Mouse (Mus musculus) hindbrain, embryonic 11.5 days (tissue): Measurements from ENCODE around the gene Klhl32. TPM values are rescaled to one million over a fixed set of nuclear protein-coding genes. Genes with fewer than 3 reads are reported as not detected.
"Not testable (repeated sequence)": the region's sequence is repeated elsewhere in the genome, so short reads cannot be mapped to it uniquely, and the experiment has no call there.

Experiments
- ATAC-seq: fragments of 200-750 bp; cut with Nextera tagmentation; 2 replicates; pipeline ENCODE4 v1.8.0; 2017; ENCODE audit warnings: mild to moderate bottlenecking, moderate TSS enrichment, moderate library complexity; ENCODE audit not compliant: low FRiP score
- DNase-seq: peaks from one replicate; pipeline ENCODE4 v3.0.0-alpha.2; 2015; ENCODE audit warnings: low spot score
- H3K27ac ChIP-seq: fragments of 300-500 bp; sonication (generic); 2 replicates; pipeline ENCODE4 v1.5.1; 2014; ENCODE audit warnings: mild to moderate bottlenecking, low read depth, low read length
- H3K27me3 ChIP-seq: fragments of 300-500 bp; sonication (generic); 2 replicates; pipeline ENCODE4 v1.6.1; 2014; ENCODE audit warnings: mild to moderate bottlenecking, low read length, moderate library complexity, mixed read lengths; ENCODE audit not compliant: control insufficient read depth, insufficient read depth
- H3K36me3 ChIP-seq: fragments of 300-500 bp; sonication (generic); 2 replicates; pipeline ENCODE4 v1.6.1; 2014; ENCODE audit warnings: mild to moderate bottlenecking, low read length, moderate library complexity, mixed read lengths; ENCODE audit not compliant: control insufficient read depth, insufficient read depth
- H3K4me1 ChIP-seq: fragments of 300-500 bp; sonication (generic); replicated peaks from 2 replicates; pipeline ENCODE4 v1.6.1; 2014; ENCODE audit warnings: low read length, mixed read lengths; ENCODE audit not compliant: control insufficient read depth, insufficient read depth
- H3K4me2 ChIP-seq: fragments of 300-500 bp; sonication (generic); replicated peaks from 2 replicates; pipeline ENCODE4 v1.6.1; 2014; ENCODE audit warnings: mild to moderate bottlenecking, low read depth, low read length
- H3K4me3 ChIP-seq: fragments of 300-500 bp; sonication (generic); 2 replicates; pipeline ENCODE4 v1.5.1; 2014; ENCODE audit warnings: low read depth, low read length
- H3K9ac ChIP-seq: fragments of 300-500 bp; sonication (generic); 2 replicates; pipeline ENCODE4 v1.6.1; 2014; ENCODE audit warnings: low read depth, low read length
- H3K9me3 ChIP-seq: fragments of 300-500 bp; sonication (generic); 2 replicates; pipeline ENCODE4 v1.6.1; 2016; ENCODE audit warnings: low read length; ENCODE audit not compliant: control insufficient read depth
- WGBS: fragments of 180-500 bp; shearing (Covaris S2); extraction: QIAGEN DNeasy Blood & Tissue Kit; methylation state at CpG from one replicate; pipeline ENCODE4 v1.1.7; 2014; 5-methylcytosine and 5-hydroxymethylcytosine counted together
- polyA plus RNA-seq: library from polyadenylated mRNA; unstranded; fragments of >200 nt; fragmentation: Nextera tagmentation; extraction: Ambion mirVana; gene quantifications from 2 replicates; pipeline ENCODE4 v1.2.1, GENCODE M21; 2014

Klhl32 gene
- polyA plus RNA-seq = 8.2 and 10.6 TPM in 2 replicates

DNA sequence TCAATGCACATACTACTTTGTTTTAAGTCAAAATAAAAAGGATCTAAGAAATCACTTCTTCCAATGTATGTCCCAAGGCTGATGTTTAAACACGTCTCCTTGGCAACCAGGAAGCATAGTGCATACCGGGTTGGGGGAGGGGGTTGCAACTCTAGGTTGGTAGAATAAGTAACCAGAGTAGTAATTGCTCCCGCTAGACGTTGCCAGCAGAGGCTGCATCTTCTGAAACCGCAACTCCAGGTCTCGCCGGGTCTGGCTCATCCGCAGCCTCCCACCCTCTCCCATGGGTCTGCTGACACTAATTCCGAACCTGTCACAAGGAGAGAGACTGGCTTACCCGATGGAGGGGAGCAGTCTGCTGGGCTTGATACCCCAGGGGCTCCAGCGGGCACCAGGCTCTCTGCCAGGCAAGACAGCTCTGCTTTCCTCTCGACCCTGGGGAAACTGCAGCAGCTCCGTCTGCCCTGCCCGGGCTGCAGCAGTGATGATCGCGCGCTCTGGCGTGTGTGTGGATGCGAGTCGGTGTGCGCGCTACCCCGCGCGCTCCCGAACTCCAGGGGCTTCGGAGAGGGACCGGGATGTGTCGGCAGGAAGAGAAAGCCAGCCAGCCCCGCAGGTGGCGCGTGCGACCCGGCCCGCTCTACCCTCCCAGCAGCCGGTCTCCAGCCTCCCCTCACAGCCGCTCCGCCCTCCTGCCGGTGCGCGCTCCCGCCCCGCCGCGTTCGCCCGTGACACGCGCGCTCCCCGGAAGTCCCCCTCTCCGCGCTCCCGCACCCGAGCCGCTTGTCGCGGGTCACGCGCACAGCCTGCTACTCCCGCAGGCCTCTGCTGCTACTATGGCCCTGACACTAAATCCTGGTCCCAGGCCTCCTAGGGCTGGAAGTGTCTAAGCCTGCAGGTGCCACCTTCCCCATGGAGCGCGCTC, at the start of gene Klhl32:
TSS of gene Klhl32 (minus strand) at position 724 of the 925 bp plus-strand sequence.
- Histone ChIP-seq H3K4me1 (no peaks in the 10 kb centered on the region), H3K27ac (peak within 1 kb of the TSS; percentile 87), H3K4me2 (peak within 1 kb of the TSS; percentile 68), H3K9me3 (no peaks in the 10 kb centered on the region), H3K4me3 (peak within 1 kb of the TSS; percentile 66), H3K36me3 (no peaks in the 10 kb centered on the region), H3K9ac (peak within 1 kb of the TSS; percentile 78), H3K27me3 (no peaks in the 10 kb centered on the region)
- DNase-seq = peak; percentile 89
- peak; percentile 98 for ATAC-seq
- under 1% methylated on average over 52 of the region's 63 CpGs for WGBS

DNA sequence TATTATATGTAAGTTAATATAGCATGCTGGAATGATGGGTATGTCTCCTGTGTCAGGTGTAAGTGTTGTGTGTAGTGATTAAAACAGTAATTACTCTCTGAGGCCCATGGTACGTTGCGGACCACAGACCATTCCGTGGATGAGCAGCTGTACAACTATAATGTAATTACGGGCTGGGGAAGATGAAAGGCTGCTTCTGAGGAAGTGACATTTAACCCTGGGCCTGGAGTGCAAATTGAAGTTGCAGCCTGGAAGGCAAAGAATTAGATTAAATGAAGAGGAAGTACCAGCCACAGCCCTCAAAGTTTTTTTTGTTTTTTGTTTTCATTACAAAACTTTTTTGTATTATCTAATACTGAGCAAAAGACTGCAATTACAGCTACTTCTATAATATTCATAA, 48.2 kb upstream of the Klhl32 start:
- ATAC-seq = peak; percentile 20; the same call in 1 of the 2 replicates
- WGBS = 39% methylated on average over 4 of the region's 4 CpGs
- Histone ChIP-seq H3K27ac (no peak overlapping the region), H3K4me1 (no peaks in the 10 kb centered on the region), H3K27me3 (no peaks in the 10 kb centered on the region), H3K9me3 (no peaks in the 10 kb centered on the region), H3K9ac (no peak overlapping the region), H3K4me2 (peak overlapping the region; percentile 72), H3K4me3 (peak overlapping the region; percentile 80; the same call in 1 of the 2 replicates), H3K36me3 (no peaks in the 10 kb centered on the region)
- peak; percentile 11 for DNase-seq

GRCm38 (mm10) chr4:24898636-24899035, 47.7 kb upstream of the Klhl32 start:
- Histone ChIP-seq H3K27ac (no peak overlapping the region), H3K9ac (peak overlapping the region; percentile 58), H3K36me3 (no peaks in the 10 kb centered on the region), H3K4me3 (peak overlapping the region; percentile 80), H3K4me2 (peak overlapping the region; percentile 72), H3K4me1 (no peaks in the 10 kb centered on the region), H3K9me3 (no peaks in the 10 kb centered on the region), H3K27me3 (no peaks in the 10 kb centered on the region)
- peak; percentile 16 for DNase-seq
- ATAC-seq = peak; percentile 34; the same call in 1 of the 2 replicates
- 29% methylated on average over 8 of the region's 8 CpGs for WGBS

GRCm38 (mm10) chr4:24897851-24898515, 47.1 kb upstream of the Klhl32 start, which contains the start of gene Ndufaf4:
Ndufaf4 (plus strand) TSS chr4:24898083.
- peak within 1 kb of the TSS; percentile 58 for H3K9ac ChIP-seq
- peak; percentile 98 for DNase-seq
- H3K36me3 ChIP-seq = no peaks in the 10 kb centered on the region
- no peaks in the 10 kb centered on the region for H3K27me3 ChIP-seq
- H3K4me3 ChIP-seq = peak within 1 kb of the TSS; percentile 80
- WGBS = under 1% methylated on average over 58 of the region's 58 CpGs
- H3K9me3 ChIP-seq = no peaks in the 10 kb centered on the region
- peak within 1 kb of the TSS; percentile 56; the same call in 1 of the 2 replicates for H3K27ac ChIP-seq
- no peaks in the 10 kb centered on the region for H3K4me1 ChIP-seq
- ATAC-seq = peak; percentile 98
- H3K4me2 ChIP-seq = peak within 1 kb of the TSS; percentile 72

DNA sequence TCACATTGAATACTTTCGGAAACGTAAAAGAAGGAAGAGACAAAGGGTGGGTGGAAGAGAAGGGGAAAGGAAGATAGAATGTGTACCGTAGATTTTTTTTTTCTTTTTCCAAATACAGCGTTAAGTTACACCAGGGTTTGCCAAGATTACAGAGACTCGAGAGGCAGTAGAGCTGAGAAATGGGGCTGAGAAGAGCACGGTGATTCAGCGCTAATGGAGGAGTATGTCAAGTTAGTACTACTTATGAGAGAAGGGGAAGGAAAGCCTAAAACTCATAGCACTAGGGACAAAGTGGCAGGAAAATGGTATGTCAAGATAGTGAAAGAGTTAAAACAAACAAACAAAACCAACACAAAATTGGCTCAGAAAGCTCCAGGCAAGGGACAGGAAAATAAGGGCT, 46.4 kb upstream of the Klhl32 start:
- Histone ChIP-seq H3K27ac (no peak overlapping the region), H3K36me3 (no peaks in the 10 kb centered on the region)

DNA sequence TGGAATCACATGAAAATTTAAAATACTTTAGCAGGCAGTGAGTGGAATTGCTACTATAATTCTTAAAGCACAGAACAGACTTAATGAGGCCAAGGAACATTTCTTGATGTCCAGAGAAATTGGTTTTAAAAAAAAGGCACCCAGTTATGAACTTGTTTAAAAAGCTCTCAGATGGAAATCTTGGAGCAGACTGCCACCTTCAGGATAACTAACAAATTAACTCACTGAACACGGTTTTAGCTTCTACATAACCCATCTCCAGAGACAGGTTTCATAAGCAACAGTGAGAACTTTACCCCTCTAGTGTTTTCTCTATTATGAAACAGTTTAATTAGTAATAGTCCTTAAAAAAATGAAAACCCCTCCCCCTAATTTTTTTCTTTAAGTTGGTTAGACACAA, 45.9 kb upstream of the Klhl32 start:
- no peak overlapping the region for H3K4me3 ChIP-seq
- no peak overlapping the region for H3K9ac ChIP-seq
- H3K4me2 ChIP-seq = no peak overlapping the region
- no peaks in the 10 kb centered on the region for H3K9me3 ChIP-seq
- 0% methylated on average over 1 of the region's 1 CpGs for WGBS
- H3K4me1 ChIP-seq = no peaks in the 10 kb centered on the region
- H3K27ac ChIP-seq = no peak overlapping the region
- H3K27me3 ChIP-seq = no peaks in the 10 kb centered on the region
- no peaks in the 10 kb centered on the region for H3K36me3 ChIP-seq
- ATAC-seq (no peak), DNase-seq (peak; percentile 64)

More for the DNA sequence above, 46.4 kb upstream of the Klhl32 start:
- H3K9me3 ChIP-seq = no peaks in the 10 kb centered on the region
- H3K9ac ChIP-seq = 0 out of 2 replicates have a peak overlapping the region, but pooled peaks have one; percentile 25
- WGBS = 19% methylated on average over 7 of the region's 7 CpGs
- ATAC-seq = peak; percentile 28
- H3K4me1 ChIP-seq = no peaks in the 10 kb centered on the region
- H3K27me3 ChIP-seq = no peaks in the 10 kb centered on the region
- peak overlapping the region; percentile 80 for H3K4me3 ChIP-seq
- peak overlapping the region; percentile 72 for H3K4me2 ChIP-seq
- DNase-seq = no peak

- no peaks in the 10 kb centered on the region for H3K9me3 ChIP-seq
- ATAC-seq (no peak), DNase-seq (no peak)
- no peak overlapping the region for H3K4me3 ChIP-seq
- H3K4me2 ChIP-seq = no peak overlapping the region
- no peaks in the 10 kb centered on the region for H3K27me3 ChIP-seq
- 77% methylated on average over 4 of the region's 4 CpGs for WGBS
- no peaks in the 10 kb centered on the region for H3K36me3 ChIP-seq
- H3K4me1 ChIP-seq = no peaks in the 10 kb centered on the region
- no peak overlapping the region for H3K27ac ChIP-seq
- no peak overlapping the region for H3K9ac ChIP-seq
Measured at GRCm38 (mm10) chr4:24894625-24895024, 43.7 kb upstream of the Klhl32 start.

- not testable (repeated sequence) for ATAC-seq, H3K4me3 ChIP-seq, H3K4me2 ChIP-seq, H3K27me3 ChIP-seq, H3K27ac ChIP-seq, H3K36me3 ChIP-seq, DNase-seq, H3K4me1 ChIP-seq, H3K9ac ChIP-seq, H3K9me3 ChIP-seq
- WGBS = 53% methylated on average over 2 of the region's 2 CpGs
Measured at GRCm38 (mm10) chr4:24892293-24892692, 41.4 kb upstream of the Klhl32 start.
